Mouse (Mus musculus): ENCODE measurements around the gene 2900011O08Rik. TPM values are rescaled to one million over a fixed set of nuclear protein-coding genes. Genes with fewer than 3 reads are reported as not detected.

Gene 2900011O08Rik
- polyA plus RNA-seq, 1 experiment from 2014 or later: 12.6 TPM

DNA sequence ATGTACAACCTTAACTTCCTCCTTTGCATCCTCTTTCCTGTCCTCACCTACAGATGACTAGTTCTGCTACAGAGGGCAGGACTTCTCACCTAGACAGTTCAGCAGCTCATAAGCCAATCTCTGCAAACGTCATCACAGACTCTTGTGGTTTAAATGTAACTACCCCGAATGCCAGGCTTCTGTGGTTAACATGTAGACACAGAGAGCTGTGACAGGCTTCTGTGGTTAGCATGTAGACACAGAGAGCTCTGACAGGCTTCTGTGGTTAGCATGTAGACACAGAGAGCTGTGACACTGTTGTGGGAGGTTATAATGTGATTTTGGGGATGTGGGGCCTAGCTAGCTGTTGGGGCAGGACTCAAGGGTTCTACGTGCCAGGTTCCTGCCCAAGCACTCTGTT lies 101.8 kb downstream of the 2900011O08Rik start:
- Histone ChIP-seq H3K9ac (replicated peaks; ENCODE audit: low read length) (no peak overlapping the region), H3K27ac (replicated peaks; ENCODE audit: low read depth, low read length) (no peak overlapping the region), H3K4me3 (ENCODE audit: low read depth, low read length) (no peak overlapping the region), H3K9me3 (replicated peaks; ENCODE audit: control insufficient read depth, low read length) (no peaks in the 10 kb centered on the region), H3K4me2 (ENCODE audit: low read depth, low read length) (no peak overlapping the region), H3K36me3 (replicated peaks; ENCODE audit: control insufficient read depth, insufficient read depth, low read depth, low read length) (no peaks in the 10 kb centered on the region), H3K4me1 (ENCODE audit: control insufficient read depth, insufficient read depth, low read length) (no peaks in the 10 kb centered on the region), H3K27me3 (ENCODE audit: control insufficient read depth, insufficient read depth, low read length) (no peaks in the 10 kb centered on the region)
- ATAC-seq (replicated peaks; ENCODE audit: insufficient number of reproducible peaks, low FRiP score, low TSS enrichment, low read depth) (no peak), DNase-seq (ENCODE audit: low spot score) (no peak)
- WGBS: 75% methylated on average over 3 of the region's 3 CpGs

DNA sequence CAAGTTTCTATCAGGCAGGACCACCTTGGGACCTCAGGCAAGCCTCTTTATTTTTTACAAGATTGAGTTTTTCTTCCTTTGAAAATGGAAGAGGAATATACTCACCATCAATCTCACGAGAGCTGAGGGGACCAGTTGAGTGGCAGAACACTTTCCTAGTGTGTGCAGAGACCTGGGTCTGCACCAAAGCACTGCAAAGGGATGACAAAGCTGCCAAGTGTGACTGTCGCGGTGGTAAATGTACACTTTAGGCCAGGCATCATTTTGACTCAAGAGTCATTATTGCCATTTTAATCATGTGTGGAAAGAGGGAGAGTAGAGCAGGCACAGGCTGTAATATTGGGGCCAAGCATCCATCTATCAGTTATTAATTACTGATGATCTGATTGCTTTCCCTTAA lies 102.9 kb downstream of the 2900011O08Rik start:
- no peak overlapping the region for H3K4me3 ChIP-seq (ENCODE audit: low read depth, low read length)
- H3K36me3 ChIP-seq (replicated peaks; ENCODE audit: control insufficient read depth, insufficient read depth, low read depth, low read length): no peaks in the 10 kb centered on the region
- DNase-seq (ENCODE audit: low spot score): no peak
- no peak for ATAC-seq (replicated peaks; ENCODE audit: insufficient number of reproducible peaks, low FRiP score, low TSS enrichment, low read depth)
- H3K9me3 ChIP-seq (replicated peaks; ENCODE audit: control insufficient read depth, low read length): no peaks in the 10 kb centered on the region
- WGBS: 85% methylated on average over 3 of the region's 3 CpGs
- H3K27me3 ChIP-seq (ENCODE audit: control insufficient read depth, insufficient read depth, low read length): no peaks in the 10 kb centered on the region
- no peaks in the 10 kb centered on the region for H3K4me1 ChIP-seq (ENCODE audit: control insufficient read depth, insufficient read depth, low read length)
- no peak overlapping the region for H3K4me2 ChIP-seq (ENCODE audit: low read depth, low read length)
- no peak overlapping the region for H3K27ac ChIP-seq (replicated peaks; ENCODE audit: low read depth, low read length)
- no peak overlapping the region for H3K9ac ChIP-seq (replicated peaks; ENCODE audit: low read length)

DNA sequence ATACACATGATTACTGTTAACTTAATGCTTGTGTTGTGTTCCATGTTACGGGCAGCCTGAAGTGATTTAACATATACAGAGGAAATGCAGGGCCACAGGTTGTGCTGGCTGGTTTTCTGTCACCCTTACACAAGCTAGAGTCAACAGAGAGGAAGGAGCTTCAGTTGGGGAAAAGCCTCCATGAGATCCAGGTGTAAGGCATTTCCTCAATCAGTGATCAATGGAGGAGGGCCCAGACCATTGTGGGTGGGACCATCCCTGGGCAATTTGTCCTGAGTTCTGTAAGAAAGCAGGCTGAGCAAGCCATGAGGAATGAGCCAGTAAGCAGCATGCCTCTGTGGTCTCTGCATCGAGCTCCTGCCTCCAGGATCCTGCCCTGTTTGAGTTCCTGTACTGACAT lies 105.4 kb downstream of the 2900011O08Rik start:
- DNase-seq (ENCODE audit: low spot score) (no peak), ATAC-seq (replicated peaks; ENCODE audit: insufficient number of reproducible peaks, low FRiP score, low TSS enrichment, low read depth) (no peak)
- Histone ChIP-seq H3K9ac (replicated peaks; ENCODE audit: low read length) (no peak overlapping the region), H3K27ac (replicated peaks; ENCODE audit: low read depth, low read length) (no peak overlapping the region), H3K4me2 (ENCODE audit: low read depth, low read length) (no peak overlapping the region), H3K27me3 (ENCODE audit: control insufficient read depth, insufficient read depth, low read length) (no peaks in the 10 kb centered on the region), H3K36me3 (replicated peaks; ENCODE audit: control insufficient read depth, insufficient read depth, low read depth, low read length) (no peaks in the 10 kb centered on the region), H3K4me3 (ENCODE audit: low read depth, low read length) (no peak overlapping the region), H3K4me1 (ENCODE audit: control insufficient read depth, insufficient read depth, low read length) (no peaks in the 10 kb centered on the region), H3K9me3 (replicated peaks; ENCODE audit: control insufficient read depth, low read length) (no peaks in the 10 kb centered on the region)
- WGBS: 70% methylated on average over 2 of the region's 2 CpGs

DNA sequence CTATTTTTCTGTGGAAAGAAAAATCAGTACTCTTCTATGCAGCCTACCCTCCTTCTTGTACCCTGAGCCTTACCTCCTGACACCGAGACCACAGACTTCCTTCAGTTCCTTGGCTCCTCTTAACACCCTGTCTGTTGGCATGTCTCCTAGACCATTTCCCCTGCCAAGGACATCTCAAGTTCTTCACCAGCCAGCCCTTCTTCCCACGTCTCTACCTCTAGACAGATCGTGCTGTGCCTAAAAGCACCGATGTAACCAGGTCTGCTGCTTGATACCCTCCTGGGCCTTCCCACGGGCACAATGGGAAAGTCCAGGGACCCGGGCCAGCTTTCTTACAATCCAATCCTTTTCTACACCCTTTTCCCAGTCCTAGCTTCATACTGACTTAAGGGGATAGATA lies 119.5 kb downstream of the 2900011O08Rik start:
- ATAC-seq (replicated peaks; ENCODE audit: insufficient number of reproducible peaks, low FRiP score, low TSS enrichment, low read depth) (no peak), DNase-seq (ENCODE audit: low spot score) (no peak)
- Histone ChIP-seq H3K4me3 (ENCODE audit: low read depth, low read length) (no peak overlapping the region), H3K9ac (replicated peaks; ENCODE audit: low read length) (no peak overlapping the region), H3K4me2 (ENCODE audit: low read depth, low read length) (no peak overlapping the region), H3K9me3 (replicated peaks; ENCODE audit: control insufficient read depth, low read length) (no peaks in the 10 kb centered on the region), H3K36me3 (replicated peaks; ENCODE audit: control insufficient read depth, insufficient read depth, low read depth, low read length) (no peaks in the 10 kb centered on the region; the same call in 1 of the 2 replicates), H3K27ac (replicated peaks; ENCODE audit: low read depth, low read length) (no peak overlapping the region), H3K4me1 (ENCODE audit: control insufficient read depth, insufficient read depth, low read length) (no peaks in the 10 kb centered on the region), H3K27me3 (ENCODE audit: control insufficient read depth, insufficient read depth, low read length) (no peaks in the 10 kb centered on the region)
- 87% methylated on average over 6 of the region's 6 CpGs for WGBS

DNA sequence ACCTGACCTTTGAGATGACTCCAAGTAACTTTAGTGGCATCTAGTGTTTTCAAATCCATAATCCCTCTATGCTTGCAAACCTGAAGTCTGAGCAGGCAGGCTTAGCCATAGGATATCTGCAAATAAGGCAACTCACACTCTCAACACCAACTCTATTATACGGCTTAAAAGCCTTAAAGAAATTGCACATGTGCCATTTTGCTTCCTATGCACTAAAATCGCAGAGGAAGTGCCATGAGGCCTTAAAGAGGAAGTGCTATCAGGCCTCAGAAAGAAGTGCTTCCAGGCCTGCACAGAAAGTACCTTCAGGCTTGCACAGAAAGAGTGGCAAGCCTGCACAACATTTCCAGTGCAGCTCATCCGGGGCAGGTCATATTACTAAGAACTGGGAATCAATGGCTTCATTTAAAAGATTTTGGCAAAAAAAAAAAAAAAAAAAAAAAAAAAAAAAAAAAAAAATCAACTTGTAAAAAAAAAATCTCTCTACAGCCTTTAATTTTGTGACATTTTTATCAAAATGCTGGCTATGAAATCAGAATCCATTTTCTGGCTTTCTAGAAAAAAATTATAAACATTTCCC lies 123.3 kb downstream of the 2900011O08Rik start:
- DNase-seq (ENCODE audit: low spot score) (no peak), ATAC-seq (replicated peaks; ENCODE audit: insufficient number of reproducible peaks, low FRiP score, low TSS enrichment, low read depth) (no peak)
- Histone ChIP-seq H3K4me1 (ENCODE audit: control insufficient read depth, insufficient read depth, low read length) (no peaks in the 10 kb centered on the region), H3K36me3 (replicated peaks; ENCODE audit: control insufficient read depth, insufficient read depth, low read depth, low read length) (no peaks in the 10 kb centered on the region; the same call in 1 of the 2 replicates), H3K9me3 (replicated peaks; ENCODE audit: control insufficient read depth, low read length) (no peaks in the 10 kb centered on the region), H3K27ac (replicated peaks; ENCODE audit: low read depth, low read length) (no peak overlapping the region), H3K4me2 (ENCODE audit: low read depth, low read length) (no peak overlapping the region), H3K4me3 (ENCODE audit: low read depth, low read length) (no peak overlapping the region), H3K9ac (replicated peaks; ENCODE audit: low read length) (no peak overlapping the region), H3K27me3 (ENCODE audit: control insufficient read depth, insufficient read depth, low read length) (no peaks in the 10 kb centered on the region)
- 73% methylated on average over 3 of the region's 3 CpGs for WGBS

DNA sequence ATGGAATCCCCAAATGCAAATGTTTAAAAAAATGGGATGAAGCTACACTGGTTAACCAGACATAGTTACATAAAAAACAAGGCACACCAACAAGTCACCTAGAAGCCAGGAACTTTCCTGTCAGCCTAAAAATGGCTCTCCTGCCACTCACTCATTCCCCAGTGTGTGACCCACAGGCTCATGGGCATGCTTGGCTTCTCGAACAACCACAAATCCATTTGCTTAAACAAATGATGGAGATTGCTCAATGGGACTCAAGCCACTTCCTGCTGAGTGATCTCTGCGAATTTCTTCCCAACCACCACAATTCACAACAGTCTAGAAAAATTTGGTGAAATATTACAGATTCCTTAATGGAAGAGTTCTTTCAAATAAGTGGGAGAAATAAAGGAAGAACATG lies 124.5 kb downstream of the 2900011O08Rik start:
- Histone ChIP-seq H3K9ac (replicated peaks; ENCODE audit: low read length) (no peak overlapping the region), H3K27me3 (ENCODE audit: control insufficient read depth, insufficient read depth, low read length) (no peaks in the 10 kb centered on the region), H3K4me2 (ENCODE audit: low read depth, low read length) (no peak overlapping the region), H3K4me1 (ENCODE audit: control insufficient read depth, insufficient read depth, low read length) (no peaks in the 10 kb centered on the region), H3K27ac (replicated peaks; ENCODE audit: low read depth, low read length) (no peak overlapping the region), H3K9me3 (replicated peaks; ENCODE audit: control insufficient read depth, low read length) (no peaks in the 10 kb centered on the region), H3K4me3 (ENCODE audit: low read depth, low read length) (no peak overlapping the region), H3K36me3 (replicated peaks; ENCODE audit: control insufficient read depth, insufficient read depth, low read depth, low read length) (no peaks in the 10 kb centered on the region; the same call in 1 of the 2 replicates)
- DNase-seq (ENCODE audit: low spot score): no peak
- WGBS: 86% methylated on average over 2 of the region's 2 CpGs
- no peak for ATAC-seq (replicated peaks; ENCODE audit: insufficient number of reproducible peaks, low FRiP score, low TSS enrichment, low read depth)

DNA sequence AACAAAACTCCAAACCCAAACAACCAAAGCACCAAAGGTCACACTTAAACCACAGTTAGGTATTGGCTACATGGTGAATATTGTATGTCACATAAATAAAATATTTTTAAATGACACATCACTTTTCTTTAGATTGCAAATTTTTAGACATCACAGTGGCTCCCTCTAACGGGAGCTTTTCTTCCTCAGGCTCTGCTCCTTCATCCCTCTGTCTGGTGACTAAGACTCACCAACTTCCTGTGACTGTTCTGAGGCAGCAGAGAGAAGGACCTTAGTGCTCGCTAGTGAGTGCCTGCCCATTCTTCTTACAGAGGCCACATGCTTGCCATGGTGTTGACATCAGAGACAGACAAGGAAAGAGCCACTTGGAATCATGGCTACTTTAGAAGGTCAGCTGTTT lies 125.7 kb downstream of the 2900011O08Rik start:
- H3K36me3 ChIP-seq (replicated peaks; ENCODE audit: control insufficient read depth, insufficient read depth, low read depth, low read length): no peaks in the 10 kb centered on the region; the same call in 1 of the 2 replicates
- no peak overlapping the region for H3K9ac ChIP-seq (replicated peaks; ENCODE audit: low read length)
- DNase-seq (ENCODE audit: low spot score) (no peak), ATAC-seq (replicated peaks; ENCODE audit: insufficient number of reproducible peaks, low FRiP score, low TSS enrichment, low read depth) (no peak)
- no peaks in the 10 kb centered on the region for H3K27me3 ChIP-seq (ENCODE audit: control insufficient read depth, insufficient read depth, low read length)
- WGBS: 78% methylated on average over 2 of the region's 2 CpGs
- H3K4me3 ChIP-seq (ENCODE audit: low read depth, low read length): no peak overlapping the region
- no peaks in the 10 kb centered on the region for H3K9me3 ChIP-seq (replicated peaks; ENCODE audit: control insufficient read depth, low read length)
- H3K4me1 ChIP-seq (ENCODE audit: control insufficient read depth, insufficient read depth, low read length): no peaks in the 10 kb centered on the region
- H3K4me2 ChIP-seq (ENCODE audit: low read depth, low read length): no peak overlapping the region
- H3K27ac ChIP-seq (replicated peaks; ENCODE audit: low read depth, low read length): no peak overlapping the region

DNA sequence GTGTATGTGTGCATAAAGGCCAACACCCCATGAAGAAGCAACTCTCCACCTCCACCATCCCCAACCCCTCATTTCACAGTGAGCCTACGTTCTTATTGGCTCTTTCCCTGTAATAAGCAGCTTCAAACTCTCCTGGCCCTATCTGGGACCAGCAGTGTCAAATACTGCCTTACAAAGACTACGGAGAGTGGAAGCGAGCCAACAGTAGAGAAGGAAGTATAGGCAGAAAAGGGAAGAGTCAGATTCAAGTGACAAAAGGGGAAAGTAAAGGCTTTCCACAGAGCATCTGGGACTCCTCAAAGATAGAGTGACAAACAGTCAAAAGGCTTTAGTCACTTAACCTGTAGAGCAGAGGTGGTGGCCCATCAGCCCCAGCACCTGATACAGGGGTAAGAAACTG lies 126.3 kb downstream of the 2900011O08Rik start:
- Histone ChIP-seq H3K27ac (replicated peaks; ENCODE audit: low read depth, low read length) (no peak overlapping the region), H3K4me2 (ENCODE audit: low read depth, low read length) (no peak overlapping the region), H3K27me3 (ENCODE audit: control insufficient read depth, insufficient read depth, low read length) (no peaks in the 10 kb centered on the region), H3K4me1 (ENCODE audit: control insufficient read depth, insufficient read depth, low read length) (no peaks in the 10 kb centered on the region), H3K9me3 (replicated peaks; ENCODE audit: control insufficient read depth, low read length) (no peaks in the 10 kb centered on the region), H3K4me3 (ENCODE audit: low read depth, low read length) (no peak overlapping the region), H3K36me3 (replicated peaks; ENCODE audit: control insufficient read depth, insufficient read depth, low read depth, low read length) (no peaks in the 10 kb centered on the region; the same call in 1 of the 2 replicates), H3K9ac (replicated peaks; ENCODE audit: low read length) (no peak overlapping the region)
- ATAC-seq (replicated peaks; ENCODE audit: insufficient number of reproducible peaks, low FRiP score, low TSS enrichment, low read depth): no peak
- 97% methylated on average over 3 of the region's 3 CpGs for WGBS
- DNase-seq (ENCODE audit: low spot score): no peak

All from embryonic facial prominence, embryonic 11.5 days (tissue).